Mouse (Mus musculus): ENCODE measurements around the gene Sparc. TPM values are rescaled to one million over a fixed set of nuclear protein-coding genes. Genes with fewer than 3 reads are reported as not detected.

Sparc gene
- polyA plus RNA-seq, 1 experiment from 2014 or later = 1,391 TPM

DNA sequence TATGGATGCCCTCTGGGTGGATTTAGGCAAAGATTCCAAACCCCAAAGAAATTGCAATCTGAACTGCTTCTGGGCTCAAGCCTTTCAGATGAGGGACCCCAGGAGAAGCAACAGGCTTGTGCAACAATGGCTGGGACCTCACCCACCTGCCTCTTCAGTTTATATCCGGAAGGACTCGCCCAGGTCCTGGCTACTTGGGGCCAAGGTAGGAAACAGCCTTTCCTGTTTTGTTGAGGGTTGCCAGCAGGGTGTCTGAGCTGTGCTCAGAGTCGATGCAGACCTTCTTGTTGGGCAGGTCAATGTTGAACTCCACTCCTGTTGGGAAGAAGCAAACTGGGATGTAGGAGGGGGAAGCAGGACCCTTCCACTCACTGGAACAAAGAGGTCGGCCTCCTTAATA is 27.3 kb upstream of the Sparc start:
- no peak for ATAC-seq (replicated peaks; ENCODE audit: low FRiP score, low TSS enrichment, low read depth)

DNA sequence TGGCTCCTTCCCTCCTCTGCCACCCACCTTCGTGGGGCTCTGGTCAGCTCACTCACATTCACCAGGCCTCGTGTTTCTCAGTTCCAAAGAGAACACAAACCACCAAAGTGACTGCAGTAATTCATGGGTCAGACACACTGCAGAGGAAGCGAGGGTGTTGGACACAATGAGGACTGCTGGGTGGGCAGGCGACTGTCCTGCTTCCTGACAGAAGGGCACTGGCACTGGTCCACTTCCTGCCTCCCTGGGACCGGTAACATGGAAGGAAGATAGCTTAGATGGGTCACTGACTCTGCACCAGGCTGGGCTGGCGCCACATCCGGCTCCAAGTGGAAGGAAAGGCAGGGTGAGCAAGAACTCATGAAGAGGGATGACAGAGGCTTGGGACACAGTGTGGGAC is 26.5 kb upstream of the Sparc start:
- no peak overlapping the region for H3K9ac ChIP-seq (ENCODE audit: low read length)
- H3K9me3 ChIP-seq (ENCODE audit: control insufficient read depth, low read length) = no peaks in the 10 kb centered on the region
- no peak for ATAC-seq (replicated peaks; ENCODE audit: low FRiP score, low TSS enrichment, low read depth)
- DNase-seq (ENCODE audit: low spot score) = no peak
- WGBS = 75% methylated on average over 7 of the region's 7 CpGs
- H3K4me1 ChIP-seq (replicated peaks; ENCODE audit: control insufficient read depth, insufficient read depth, low read length) = no peaks in the 10 kb centered on the region
- H3K4me2 ChIP-seq (ENCODE audit: low read length) = no peak overlapping the region
- no peak overlapping the region for H3K27ac ChIP-seq (ENCODE audit: low read depth)
- H3K27me3 ChIP-seq (replicated peaks; ENCODE audit: control insufficient read depth, insufficient read depth, low read length) = no peaks in the 10 kb centered on the region
- peaks cover 40% of the 10 kb centered on the region for H3K36me3 ChIP-seq (ENCODE audit: control insufficient read depth, insufficient read depth, low read length)
- no peak overlapping the region for H3K4me3 ChIP-seq (ENCODE audit: low read depth, low read length)

More for the DNA sequence above, 27.3 kb upstream of the Sparc start:
- Histone ChIP-seq H3K36me3 (ENCODE audit: control insufficient read depth, insufficient read depth, low read length) (peaks cover 37% of the 10 kb centered on the region), H3K27ac (ENCODE audit: low read depth) (no peak overlapping the region), H3K4me3 (ENCODE audit: low read depth, low read length) (no peak overlapping the region), H3K9ac (ENCODE audit: low read length) (no peak overlapping the region), H3K4me1 (replicated peaks; ENCODE audit: control insufficient read depth, insufficient read depth, low read length) (no peaks in the 10 kb centered on the region), H3K4me2 (ENCODE audit: low read length) (no peak overlapping the region), H3K27me3 (replicated peaks; ENCODE audit: control insufficient read depth, insufficient read depth, low read length) (no peaks in the 10 kb centered on the region), H3K9me3 (ENCODE audit: control insufficient read depth, low read length) (no peaks in the 10 kb centered on the region)
- no peak for DNase-seq (ENCODE audit: low spot score)
- 83% methylated on average over 4 of the region's 4 CpGs for WGBS

DNA sequence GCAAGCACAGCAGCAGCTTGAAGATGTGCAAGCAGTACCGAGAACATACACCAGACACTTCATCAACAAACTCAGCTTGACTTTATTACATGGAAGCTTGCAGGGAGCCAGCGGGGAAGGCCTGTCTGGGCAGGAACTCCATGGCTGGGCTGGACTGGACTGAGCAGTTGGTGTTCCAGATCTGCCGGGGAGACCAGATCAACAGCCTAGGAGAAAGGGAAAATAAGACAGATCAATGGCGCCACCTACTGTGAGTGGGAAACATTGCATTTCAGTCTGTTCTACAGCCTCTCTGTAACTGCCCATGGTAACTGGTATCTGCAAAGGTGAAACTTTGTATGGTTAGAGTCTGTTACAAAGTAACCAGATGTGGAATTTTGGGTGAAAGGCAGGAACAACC is 23.6 kb upstream of the Sparc start:
- Histone ChIP-seq H3K9ac (ENCODE audit: low read length) (no peak overlapping the region), H3K27ac (ENCODE audit: low read depth) (peak overlapping the region; percentile 24; the same call in 1 of the 2 replicates), H3K36me3 (ENCODE audit: control insufficient read depth, insufficient read depth, low read length) (peaks cover 35% of the 10 kb centered on the region), H3K9me3 (ENCODE audit: control insufficient read depth, low read length) (no peaks in the 10 kb centered on the region), H3K27me3 (replicated peaks; ENCODE audit: control insufficient read depth, insufficient read depth, low read length) (no peaks in the 10 kb centered on the region), H3K4me1 (replicated peaks; ENCODE audit: control insufficient read depth, insufficient read depth, low read length) (no peaks in the 10 kb centered on the region), H3K4me2 (ENCODE audit: low read length) (no peak overlapping the region), H3K4me3 (ENCODE audit: low read depth, low read length) (no peak overlapping the region)
- 16% methylated on average over 4 of the region's 4 CpGs for WGBS
- ATAC-seq (replicated peaks; ENCODE audit: low FRiP score, low TSS enrichment, low read depth) = peak; percentile 85
- peak; percentile 89 for DNase-seq (ENCODE audit: low spot score)

DNA sequence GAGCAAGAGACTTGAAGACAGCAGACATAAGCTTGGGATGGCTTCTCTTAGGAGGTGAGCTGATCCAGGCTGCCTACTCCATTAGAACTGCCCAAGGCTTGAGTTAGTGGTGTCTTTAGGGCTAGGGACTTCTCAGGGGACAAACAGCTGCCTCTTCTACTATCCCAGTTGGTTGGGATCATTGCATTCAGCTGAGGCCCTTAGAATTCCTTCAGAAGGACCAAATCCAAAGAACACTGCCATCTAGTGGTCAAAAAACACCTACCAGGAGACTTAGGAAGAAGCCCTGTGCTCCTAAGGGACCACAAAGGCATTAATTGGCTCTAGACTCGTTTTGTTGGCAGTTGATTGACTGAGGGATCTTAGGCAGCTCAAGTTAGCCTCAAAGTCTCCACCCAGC is 21.8 kb upstream of the Sparc start:
- peak; percentile 74 for DNase-seq (ENCODE audit: low spot score)
- H3K4me1 ChIP-seq (replicated peaks; ENCODE audit: control insufficient read depth, insufficient read depth, low read length) = no peaks in the 10 kb centered on the region
- H3K27me3 ChIP-seq (replicated peaks; ENCODE audit: control insufficient read depth, insufficient read depth, low read length) = no peaks in the 10 kb centered on the region
- no peak overlapping the region for H3K9ac ChIP-seq (ENCODE audit: low read length)
- H3K9me3 ChIP-seq (ENCODE audit: control insufficient read depth, low read length) = no peaks in the 10 kb centered on the region
- 4% methylated on average over 1 of the region's 1 CpGs for WGBS
- ATAC-seq (replicated peaks; ENCODE audit: low FRiP score, low TSS enrichment, low read depth) = no peak; the same call in 1 of the 2 replicates
- H3K4me2 ChIP-seq (ENCODE audit: low read length) = no peak overlapping the region
- H3K36me3 ChIP-seq (ENCODE audit: control insufficient read depth, insufficient read depth, low read length) = peaks cover 19% of the 10 kb centered on the region; the same call in 1 of the 2 replicates
- no peak overlapping the region for H3K27ac ChIP-seq (ENCODE audit: low read depth)
- no peak overlapping the region for H3K4me3 ChIP-seq (ENCODE audit: low read depth, low read length)

DNA sequence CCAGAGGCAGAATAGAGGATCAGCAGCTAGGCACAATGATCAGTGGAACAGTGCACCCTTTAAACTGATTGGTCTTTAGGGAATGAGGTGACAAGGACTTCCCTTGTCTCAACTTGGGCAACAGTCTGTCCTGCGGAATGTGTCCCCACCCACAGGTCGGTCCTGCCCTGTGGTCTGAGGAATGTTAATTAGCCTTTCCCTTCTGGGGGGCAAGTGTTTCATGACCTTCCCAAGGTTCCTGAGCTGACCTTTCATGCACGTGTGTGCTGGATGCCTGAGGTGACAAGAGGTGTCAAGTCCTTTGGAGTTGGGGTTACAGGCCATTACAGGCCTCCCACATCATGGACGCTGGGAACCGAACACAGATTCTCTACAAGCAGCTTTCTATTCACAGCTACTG is 16.7 kb upstream of the Sparc start:
- ATAC-seq (replicated peaks; ENCODE audit: low FRiP score, low TSS enrichment, low read depth) = no peak
- no peaks in the 10 kb centered on the region for H3K4me1 ChIP-seq (replicated peaks; ENCODE audit: control insufficient read depth, insufficient read depth, low read length)

DNA sequence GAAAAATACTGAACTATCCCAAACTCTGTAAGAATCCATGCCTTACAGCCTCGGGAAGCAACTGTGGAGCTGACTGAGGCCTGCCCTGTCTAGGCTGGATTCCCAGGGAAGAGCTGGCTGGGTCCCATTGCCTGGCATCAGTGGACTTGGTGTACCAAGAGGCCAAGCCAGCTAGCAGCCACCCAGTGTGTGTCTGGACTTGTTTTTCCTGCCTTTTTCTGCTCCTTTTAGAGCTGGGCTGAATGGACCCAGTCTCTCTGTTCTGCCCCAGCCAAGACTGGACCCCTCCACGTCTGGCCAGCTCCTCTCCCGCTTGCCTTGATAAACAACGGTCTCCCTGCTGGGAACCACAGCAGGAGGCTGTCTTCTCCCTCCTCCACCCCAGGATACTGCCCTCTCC is 15.0 kb upstream of the Sparc start:
- no peaks in the 10 kb centered on the region for H3K9me3 ChIP-seq (ENCODE audit: control insufficient read depth, low read length)
- H3K27ac ChIP-seq (ENCODE audit: low read depth) = no peak overlapping the region
- 35% methylated on average over 4 of the region's 4 CpGs for WGBS
- H3K4me3 ChIP-seq (ENCODE audit: low read depth, low read length) = no peak overlapping the region
- H3K36me3 ChIP-seq (ENCODE audit: control insufficient read depth, insufficient read depth, low read length) = no peaks in the 10 kb centered on the region
- H3K4me2 ChIP-seq (ENCODE audit: low read length) = no peak overlapping the region
- no peaks in the 10 kb centered on the region for H3K4me1 ChIP-seq (replicated peaks; ENCODE audit: control insufficient read depth, insufficient read depth, low read length)
- DNase-seq (ENCODE audit: low spot score) (no peak), ATAC-seq (replicated peaks; ENCODE audit: low FRiP score, low TSS enrichment, low read depth) (no peak)
- no peaks in the 10 kb centered on the region for H3K27me3 ChIP-seq (replicated peaks; ENCODE audit: control insufficient read depth, insufficient read depth, low read length)
- H3K9ac ChIP-seq (ENCODE audit: low read length) = no peak overlapping the region

More for the DNA sequence above, 16.7 kb upstream of the Sparc start:
- Histone ChIP-seq H3K36me3 (ENCODE audit: control insufficient read depth, insufficient read depth, low read length) (no peaks in the 10 kb centered on the region), H3K27ac (ENCODE audit: low read depth) (no peak overlapping the region), H3K4me3 (ENCODE audit: low read depth, low read length) (no peak overlapping the region), H3K9ac (ENCODE audit: low read length) (no peak overlapping the region), H3K9me3 (ENCODE audit: control insufficient read depth, low read length) (no peaks in the 10 kb centered on the region), H3K4me2 (ENCODE audit: low read length) (no peak overlapping the region), H3K27me3 (replicated peaks; ENCODE audit: control insufficient read depth, insufficient read depth, low read length) (no peaks in the 10 kb centered on the region)
- DNase-seq (ENCODE audit: low spot score) = no peak
- WGBS = 59% methylated on average over 5 of the region's 5 CpGs

DNA sequence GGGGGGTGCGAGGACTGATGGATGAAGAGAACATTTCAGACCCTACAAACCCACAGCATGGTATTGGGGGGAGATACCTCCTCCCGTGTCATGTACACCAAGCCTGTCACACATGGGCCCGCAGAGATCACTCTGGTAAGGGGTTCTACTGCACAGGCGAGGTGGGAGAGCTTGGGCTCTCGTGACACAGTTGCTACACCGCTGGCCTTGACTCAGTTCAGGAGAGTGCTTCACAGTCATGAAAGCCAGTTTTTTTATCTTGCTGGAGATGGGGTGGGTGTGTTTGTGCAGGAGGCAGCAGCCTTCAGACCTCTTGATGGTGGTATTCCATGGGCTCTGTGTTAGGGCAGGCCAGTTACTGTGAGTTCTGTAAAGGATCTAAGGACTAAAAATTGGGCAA is 13.1 kb upstream of the Sparc start:
- DNase-seq (ENCODE audit: low spot score) = no peak
- H3K36me3 ChIP-seq (ENCODE audit: control insufficient read depth, insufficient read depth, low read length) = no peaks in the 10 kb centered on the region
- no peak overlapping the region for H3K27ac ChIP-seq (ENCODE audit: low read depth)
- H3K4me3 ChIP-seq (ENCODE audit: low read depth, low read length) = no peak overlapping the region
- 84% methylated on average over 6 of the region's 6 CpGs for WGBS
- no peaks in the 10 kb centered on the region for H3K27me3 ChIP-seq (replicated peaks; ENCODE audit: control insufficient read depth, insufficient read depth, low read length)
- no peaks in the 10 kb centered on the region for H3K9me3 ChIP-seq (ENCODE audit: control insufficient read depth, low read length)
- H3K4me2 ChIP-seq (ENCODE audit: low read length) = no peak overlapping the region
- no peak for ATAC-seq (replicated peaks; ENCODE audit: low FRiP score, low TSS enrichment, low read depth)
- H3K9ac ChIP-seq (ENCODE audit: low read length) = no peak overlapping the region
- H3K4me1 ChIP-seq (replicated peaks; ENCODE audit: control insufficient read depth, insufficient read depth, low read length) = no peaks in the 10 kb centered on the region

DNA sequence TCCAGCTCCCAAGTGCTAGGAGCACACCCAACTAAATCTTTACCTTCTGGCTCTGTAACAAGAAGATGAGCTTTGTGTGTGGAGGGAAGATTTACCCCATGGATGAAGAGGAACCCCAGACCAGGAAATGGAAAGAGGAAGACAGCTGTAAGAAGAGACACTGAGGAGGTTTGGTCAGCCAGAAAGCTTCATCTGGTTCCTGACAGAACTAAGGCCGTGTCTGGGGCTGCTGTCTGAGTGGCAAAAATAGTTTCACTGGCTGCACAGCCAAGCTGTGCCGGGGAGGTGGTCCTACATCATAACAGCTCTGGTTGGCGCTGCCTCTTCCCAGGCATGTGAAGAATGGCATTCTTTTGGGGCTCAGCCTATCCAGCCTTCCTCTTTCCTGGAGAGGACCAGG is 10.0 kb upstream of the Sparc start:
- DNase-seq (ENCODE audit: low spot score) (no peak), ATAC-seq (replicated peaks; ENCODE audit: low FRiP score, low TSS enrichment, low read depth) (no peak)
- H3K4me2 ChIP-seq (ENCODE audit: low read length) = no peak overlapping the region
- H3K27ac ChIP-seq (ENCODE audit: low read depth) = peak overlapping the region; percentile 71
- H3K9me3 ChIP-seq (ENCODE audit: control insufficient read depth, low read length) = no peaks in the 10 kb centered on the region
- no peaks in the 10 kb centered on the region for H3K27me3 ChIP-seq (replicated peaks; ENCODE audit: control insufficient read depth, insufficient read depth, low read length)
- no peak overlapping the region for H3K9ac ChIP-seq (ENCODE audit: low read length)
- 21% methylated on average over 3 of the region's 3 CpGs for WGBS
- H3K36me3 ChIP-seq (ENCODE audit: control insufficient read depth, insufficient read depth, low read length) = no peaks in the 10 kb centered on the region
- H3K4me3 ChIP-seq (ENCODE audit: low read depth, low read length) = no peak overlapping the region
- peaks cover 12% of the 10 kb centered on the region for H3K4me1 ChIP-seq (replicated peaks; ENCODE audit: control insufficient read depth, insufficient read depth, low read length)

DNA sequence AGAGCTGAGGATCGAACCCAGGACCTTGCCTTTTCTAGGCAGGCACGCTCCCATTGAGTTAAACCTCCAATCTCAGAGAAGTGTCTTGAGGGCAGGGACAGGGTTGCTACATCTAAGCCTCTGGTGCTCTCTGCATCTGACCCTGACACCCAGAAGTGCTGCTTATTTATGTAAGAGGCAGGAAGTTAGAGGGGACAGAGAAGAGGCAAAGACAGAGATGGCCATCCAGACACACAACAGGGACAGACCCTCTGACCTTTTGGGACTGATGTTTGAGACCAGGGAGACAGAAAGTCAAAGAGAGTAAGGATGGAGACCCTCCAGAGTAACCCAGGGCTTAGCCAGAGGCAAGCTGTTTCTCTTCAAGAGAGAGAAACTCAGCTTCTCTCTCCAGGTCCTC is 7.0 kb upstream of the Sparc start:
- no peaks in the 10 kb centered on the region for H3K27me3 ChIP-seq (replicated peaks; ENCODE audit: control insufficient read depth, insufficient read depth, low read length)
- no peaks in the 10 kb centered on the region for H3K36me3 ChIP-seq (ENCODE audit: control insufficient read depth, insufficient read depth, low read length)
- WGBS = 83% methylated on average over 2 of the region's 2 CpGs
- ATAC-seq (replicated peaks; ENCODE audit: low FRiP score, low TSS enrichment, low read depth) = no peak
- no peak for DNase-seq (ENCODE audit: low spot score)
- H3K9ac ChIP-seq (ENCODE audit: low read length) = no peak overlapping the region
- H3K27ac ChIP-seq (ENCODE audit: low read depth) = no peak overlapping the region
- peaks cover 21% of the 10 kb centered on the region for H3K4me1 ChIP-seq (replicated peaks; ENCODE audit: control insufficient read depth, insufficient read depth, low read length)
- no peak overlapping the region for H3K4me3 ChIP-seq (ENCODE audit: low read depth, low read length)
- H3K9me3 ChIP-seq (ENCODE audit: control insufficient read depth, low read length) = no peaks in the 10 kb centered on the region
- H3K4me2 ChIP-seq (ENCODE audit: low read length) = no peak overlapping the region

Measured in intestine, embryonic 14.5 days (tissue).